Mouse (Mus musculus) forebrain, embryonic 15.5 days (tissue): Measurements from ENCODE around the gene Ssh1. TPM values are rescaled to one million over a fixed set of nuclear protein-coding genes. Genes with fewer than 3 reads are reported as not detected.
A peak's percentile ranks its signal among the peaks of the same experiment; 100 is the strongest.

Source experiments
- ATAC-seq: fragments of 200-750 bp; cut with Nextera tagmentation; replicated peaks from 2 replicates; pipeline ENCODE4 v1.8.0; 2017; ENCODE audit warnings: mild to moderate bottlenecking, moderate TSS enrichment, moderate library complexity
- H3K27ac ChIP-seq: fragments of 300-500 bp; sonication (generic); replicated peaks from 2 replicates; pipeline ENCODE4 v1.5.1; 2015; ENCODE audit warnings: mild to moderate bottlenecking, inconsistent platforms
- H3K27me3 ChIP-seq: fragments of 300-500 bp; sonication (generic); 2 replicates; pipeline ENCODE4 v1.6.1; 2015; ENCODE audit warnings: inconsistent platforms
- H3K36me3 ChIP-seq: fragments of 300-500 bp; sonication (generic); 2 replicates; pipeline ENCODE4 v1.6.1; 2015; ENCODE audit warnings: mild to moderate bottlenecking, inconsistent platforms
- H3K4me1 ChIP-seq: fragments of 300-500 bp; sonication (generic); 2 replicates; pipeline ENCODE4 v1.6.1; 2015; ENCODE audit warnings: inconsistent platforms
- H3K4me2 ChIP-seq: fragments of 300-500 bp; sonication (generic); replicated peaks from 2 replicates; pipeline ENCODE4 v1.6.1; 2015; ENCODE audit warnings: mild to moderate bottlenecking, inconsistent platforms
- H3K4me3 ChIP-seq: fragments of 300-500 bp; sonication (generic); 2 replicates; pipeline ENCODE4 v1.5.1; 2015; ENCODE audit warnings: mild to moderate bottlenecking, inconsistent platforms
- H3K9ac ChIP-seq: fragments of 300-500 bp; sonication (generic); replicated peaks from 2 replicates; pipeline ENCODE4 v1.6.1; 2015; ENCODE audit warnings: mild to moderate bottlenecking, inconsistent platforms
- H3K9me3 ChIP-seq: fragments of 300-500 bp; sonication (generic); 2 replicates; pipeline ENCODE4 v1.6.1; 2016; ENCODE audit warnings: inconsistent platforms
- WGBS: fragments of 180-500 bp; shearing (Covaris S2); methylation state at CpG from one replicate; pipeline ENCODE4 v1.1.7; 2015; ENCODE audit warnings: mixed read lengths; 5-methylcytosine and 5-hydroxymethylcytosine counted together
- polyA plus RNA-seq: library from polyadenylated mRNA; unstranded; fragments of >200 nt; fragmentation: Nextera tagmentation; extraction: Ambion mirVana; gene quantifications from 2 replicates; pipeline ENCODE4 v1.2.1, GENCODE M21; 2015

Gene Ssh1
- polyA plus RNA-seq, 1 experiment from 2014 or later, result 12.8 TPM

- Histone ChIP-seq H3K36me3 (no peaks in the 10 kb centered on the region), H3K9me3 (no peaks in the 10 kb centered on the region), H3K4me1 (peaks cover 14% of the 10 kb centered on the region), H3K4me3 (no peak overlapping the region), H3K9ac (no peak overlapping the region), H3K4me2 (no peak overlapping the region), H3K27ac (no peak overlapping the region), H3K27me3 (no peaks in the 10 kb centered on the region)
- no peak for ATAC-seq
- 88% methylated on average over 7 of the region's 7 CpGs for WGBS
These were observed 74.6 kb downstream of the Ssh1 start for GRCm38 (mm10) chr5:113919060-113919459.

GRCm38 (mm10) chr5:113918654-113919053 is 75.0 kb downstream of the Ssh1 start:
- ATAC-seq, result no peak
- Histone ChIP-seq H3K27me3 (no peaks in the 10 kb centered on the region), H3K4me1 (peaks cover 14% of the 10 kb centered on the region), H3K27ac (no peak overlapping the region), H3K9ac (no peak overlapping the region), H3K36me3 (no peaks in the 10 kb centered on the region), H3K4me3 (no peak overlapping the region), H3K4me2 (no peak overlapping the region), H3K9me3 (no peaks in the 10 kb centered on the region)
- 86% methylated on average over 9 of the region's 9 CpGs for WGBS

GRCm38 (mm10) chr5:113910705-113911104 is 83.0 kb downstream of the Ssh1 start:
- no peak overlapping the region for H3K4me3 ChIP-seq
- H3K4me2 ChIP-seq, result no peak overlapping the region
- no peaks in the 10 kb centered on the region for H3K27me3 ChIP-seq
- WGBS, result 63% methylated on average over 6 of the region's 6 CpGs
- no peak overlapping the region for H3K27ac ChIP-seq
- H3K4me1 ChIP-seq, result peaks cover 18% of the 10 kb centered on the region
- H3K9me3 ChIP-seq, result no peaks in the 10 kb centered on the region
- no peak overlapping the region for H3K9ac ChIP-seq
- H3K36me3 ChIP-seq, result no peaks in the 10 kb centered on the region
- ATAC-seq, result no peak

GRCm38 (mm10) chr5:113910065-113910701 is 83.5 kb downstream of the Ssh1 start:
- no peak for ATAC-seq
- H3K4me2 ChIP-seq, result no peak overlapping the region
- WGBS, result 26% methylated on average over 10 of the region's 10 CpGs

GRCm38 (mm10) chr5:113908592-113909441 is 84.9 kb downstream of the Ssh1 start, which contains the start of gene Coro1c:
Gene Coro1c, minus strand, starts transcription at chr5:113908758.
- H3K27ac ChIP-seq, result peak within 1 kb of the TSS; percentile 94
- H3K36me3 ChIP-seq, result no peaks in the 10 kb centered on the region
- peak within 1 kb of the TSS; percentile 76 for H3K9ac ChIP-seq
- H3K27me3 ChIP-seq, result no peaks in the 10 kb centered on the region
- under 1% methylated on average over 68 of the region's 68 CpGs for WGBS
- H3K4me1 ChIP-seq, result peaks cover 37% of the 10 kb centered on the region
- ATAC-seq, result peak; percentile 87
- H3K9me3 ChIP-seq, result no peaks in the 10 kb centered on the region
- H3K4me3 ChIP-seq, result peak within 1 kb of the TSS; percentile 72
- peak within 1 kb of the TSS; percentile 68 for H3K4me2 ChIP-seq

More at GRCm38 (mm10) chr5:113910065-113910701, 83.5 kb downstream of the Ssh1 start:
- no peaks in the 10 kb centered on the region for H3K9me3 ChIP-seq
- H3K36me3 ChIP-seq, result no peaks in the 10 kb centered on the region
- H3K4me1 ChIP-seq, result peaks cover 23% of the 10 kb centered on the region
- H3K9ac ChIP-seq, result no peak overlapping the region
- no peaks in the 10 kb centered on the region for H3K27me3 ChIP-seq
- H3K4me3 ChIP-seq, result no peak overlapping the region
- 0 out of 2 replicates have a peak overlapping the region, but pooled peaks have one; percentile 4 for H3K27ac ChIP-seq

GRCm38 (mm10) chr5:113907786-113908567 is 85.7 kb downstream of the Ssh1 start:
- under 1% methylated on average over 56 of the region's 69 CpGs for WGBS
- Histone ChIP-seq H3K9me3 (no peaks in the 10 kb centered on the region), H3K4me1 (peaks cover 45% of the 10 kb centered on the region), H3K9ac (peak overlapping the region; percentile 76), H3K27me3 (no peaks in the 10 kb centered on the region), H3K27ac (peak overlapping the region; percentile 94), H3K4me3 (peak overlapping the region; percentile 72), H3K4me2 (peak overlapping the region; percentile 68), H3K36me3 (no peaks in the 10 kb centered on the region)
- peak; percentile 68 for ATAC-seq

GRCm38 (mm10) chr5:113906958-113907735 is 86.5 kb downstream of the Ssh1 start:
- Histone ChIP-seq H3K9ac (peak overlapping the region; percentile 76), H3K9me3 (no peaks in the 10 kb centered on the region), H3K4me2 (peak overlapping the region; percentile 68), H3K4me1 (peaks cover 53% of the 10 kb centered on the region), H3K27me3 (no peaks in the 10 kb centered on the region), H3K27ac (peak overlapping the region; percentile 94), H3K36me3 (no peaks in the 10 kb centered on the region), H3K4me3 (peak overlapping the region; percentile 72)
- ATAC-seq, result no peak
- WGBS, result 13% methylated on average over 17 of the region's 17 CpGs

- ATAC-seq, result no peak
- Histone ChIP-seq H3K4me1 (peaks cover 71% of the 10 kb centered on the region), H3K27me3 (no peaks in the 10 kb centered on the region), H3K36me3 (no peaks in the 10 kb centered on the region), H3K9ac (no peak overlapping the region), H3K27ac (no peak overlapping the region), H3K4me2 (peak overlapping the region; percentile 68), H3K4me3 (no peak overlapping the region), H3K9me3 (no peaks in the 10 kb centered on the region)
- 25% methylated on average over 4 of the region's 4 CpGs for WGBS
These were observed 88.7 kb downstream of the Ssh1 start for GRCm38 (mm10) chr5:113904987-113905386.

- H3K4me3 ChIP-seq, result no peak overlapping the region
- H3K27ac ChIP-seq, result no peak overlapping the region
- H3K4me1 ChIP-seq, result peaks cover 83% of the 10 kb centered on the region
- H3K27me3 ChIP-seq, result no peaks in the 10 kb centered on the region
- H3K9ac ChIP-seq, result no peak overlapping the region
- ATAC-seq, result no peak
- H3K36me3 ChIP-seq, result no peaks in the 10 kb centered on the region
- H3K9me3 ChIP-seq, result no peaks in the 10 kb centered on the region
- WGBS, result 87% methylated on average over 5 of the region's 5 CpGs
- no peak overlapping the region for H3K4me2 ChIP-seq
These were observed 90.7 kb downstream of the Ssh1 start for GRCm38 (mm10) chr5:113902983-113903382.

- H3K9me3 ChIP-seq, result no peaks in the 10 kb centered on the region
- H3K4me2 ChIP-seq, result no peak overlapping the region
- 58% methylated on average over 6 of the region's 6 CpGs for WGBS
- 0 out of 2 replicates have a peak overlapping the region, but pooled peaks have one; percentile 3 for H3K9ac ChIP-seq
- no peak for ATAC-seq
- H3K27ac ChIP-seq, result peak overlapping the region; percentile 61
- peaks cover 86% of the 10 kb centered on the region for H3K4me1 ChIP-seq
- no peaks in the 10 kb centered on the region for H3K27me3 ChIP-seq
- H3K4me3 ChIP-seq, result no peak overlapping the region
- no peaks in the 10 kb centered on the region for H3K36me3 ChIP-seq
These were observed 91.7 kb downstream of the Ssh1 start for GRCm38 (mm10) chr5:113902017-113902416.

- no peak for ATAC-seq
- H3K9me3 ChIP-seq, result no peaks in the 10 kb centered on the region
- H3K9ac ChIP-seq, result no peak overlapping the region
- H3K4me1 ChIP-seq, result peaks cover 79% of the 10 kb centered on the region
- H3K36me3 ChIP-seq, result no peaks in the 10 kb centered on the region
- 20% methylated on average over 8 of the region's 8 CpGs for WGBS
- H3K4me2 ChIP-seq, result peak overlapping the region; percentile 19; the same call in 1 of the 2 replicates
- H3K4me3 ChIP-seq, result no peak overlapping the region
- H3K27me3 ChIP-seq, result no peaks in the 10 kb centered on the region
- H3K27ac ChIP-seq, result peak overlapping the region; percentile 61
These were observed 92.6 kb downstream of the Ssh1 start for GRCm38 (mm10) chr5:113901074-113901571.
